Mouse (Mus musculus): ENCODE measurements around the gene Slc1a5.
A peak's percentile ranks its signal among the peaks of the same experiment; 100 is the strongest.

The Slc1a5 gene

DNA sequence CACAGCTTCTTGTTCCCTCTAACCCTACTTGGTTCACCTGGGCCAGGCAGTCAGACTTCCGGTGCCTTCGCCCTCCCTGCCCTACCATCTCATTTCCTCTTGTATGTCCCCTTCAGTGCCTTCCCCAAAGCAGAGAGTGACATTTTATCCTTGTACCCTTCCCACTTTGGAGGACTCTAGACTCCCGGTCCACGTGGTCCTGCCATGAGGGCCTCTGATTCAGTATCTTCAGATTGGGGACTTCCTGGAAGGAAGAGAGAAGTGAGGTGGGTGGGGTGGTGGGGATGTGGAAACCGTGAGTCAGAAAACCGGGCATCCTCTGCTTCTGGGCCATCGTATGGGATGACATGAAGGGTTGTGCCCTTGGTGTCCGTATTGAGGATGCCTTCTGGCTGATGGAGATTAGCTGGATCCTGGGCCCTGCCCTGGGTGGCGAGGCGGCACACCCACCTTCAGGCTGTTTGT lies 2.1 kb downstream of the Slc1a5 start:
- no peak for DNase-seq

DNA sequence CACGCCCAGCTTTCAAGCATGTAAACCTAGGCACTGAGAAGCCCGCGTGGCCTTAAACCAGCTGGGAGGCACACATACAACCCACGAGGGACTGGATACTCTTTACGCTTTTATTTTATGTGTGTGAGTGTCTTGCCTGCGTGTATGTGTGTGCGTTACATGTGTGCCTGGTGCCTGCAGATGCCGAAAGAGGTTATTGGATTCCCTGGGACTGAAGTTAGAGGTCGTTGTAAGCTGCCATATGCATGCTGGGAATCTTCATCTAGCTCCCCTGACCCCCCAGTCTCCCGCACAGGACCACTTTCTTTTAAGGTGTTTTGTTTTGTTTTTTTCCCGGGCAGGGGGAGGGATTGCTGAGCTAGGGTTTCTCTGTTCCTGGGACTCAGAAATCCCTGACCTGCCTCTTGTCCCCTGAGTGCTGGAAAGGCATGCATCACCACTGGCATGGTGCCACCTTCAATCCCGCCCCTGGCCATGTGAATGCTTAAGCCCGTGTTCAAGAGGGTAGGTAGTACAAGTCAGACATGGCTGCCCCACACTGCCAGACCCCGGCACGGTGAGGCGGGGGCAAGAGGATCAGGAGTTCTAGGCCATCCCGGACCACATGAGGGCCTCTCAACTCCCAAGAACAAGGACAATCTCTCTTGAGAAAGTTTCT lies 2.7 kb downstream of the Slc1a5 start:
- DNase-seq, result peak in 1 of 2 experiments; percentile 21

GRCm38 (mm10) chr7:16784498-16784976 lies 3.4 kb downstream of the Slc1a5 start:
- no peak for DNase-seq

- DNase-seq, result no peak
Observed at GRCm38 (mm10) chr7:16785541-16786083, 4.5 kb downstream of the Slc1a5 start.

DNA sequence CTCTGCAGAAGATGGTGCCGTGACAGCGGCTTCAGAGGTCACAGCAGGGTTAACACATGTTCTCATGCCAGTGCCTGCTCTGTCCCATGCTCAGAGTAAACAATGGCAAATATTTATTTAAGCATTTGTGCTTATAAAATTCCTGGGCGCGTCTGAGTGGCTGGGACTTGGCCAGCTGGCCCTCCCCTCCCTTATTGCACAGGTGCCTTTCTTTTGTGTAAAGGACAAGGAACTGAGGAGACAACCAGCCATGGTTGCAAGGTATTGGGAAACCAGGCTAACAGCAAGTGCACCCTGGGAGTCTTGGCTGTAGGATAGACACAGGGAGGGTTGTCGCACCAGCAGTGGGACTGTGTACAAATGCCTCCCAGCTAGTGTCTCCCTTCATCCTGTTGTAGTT lies 11.2 kb downstream of the Slc1a5 start:
- no peak for DNase-seq

- DNase-seq, result no peak
Observed at GRCm38 (mm10) chr7:16793010-16793725, 12.0 kb downstream of the Slc1a5 start.

GRCm38 (mm10) chr7:16794886-16795285 lies 13.7 kb downstream of the Slc1a5 start:
- DNase-seq, result no peak

DNA sequence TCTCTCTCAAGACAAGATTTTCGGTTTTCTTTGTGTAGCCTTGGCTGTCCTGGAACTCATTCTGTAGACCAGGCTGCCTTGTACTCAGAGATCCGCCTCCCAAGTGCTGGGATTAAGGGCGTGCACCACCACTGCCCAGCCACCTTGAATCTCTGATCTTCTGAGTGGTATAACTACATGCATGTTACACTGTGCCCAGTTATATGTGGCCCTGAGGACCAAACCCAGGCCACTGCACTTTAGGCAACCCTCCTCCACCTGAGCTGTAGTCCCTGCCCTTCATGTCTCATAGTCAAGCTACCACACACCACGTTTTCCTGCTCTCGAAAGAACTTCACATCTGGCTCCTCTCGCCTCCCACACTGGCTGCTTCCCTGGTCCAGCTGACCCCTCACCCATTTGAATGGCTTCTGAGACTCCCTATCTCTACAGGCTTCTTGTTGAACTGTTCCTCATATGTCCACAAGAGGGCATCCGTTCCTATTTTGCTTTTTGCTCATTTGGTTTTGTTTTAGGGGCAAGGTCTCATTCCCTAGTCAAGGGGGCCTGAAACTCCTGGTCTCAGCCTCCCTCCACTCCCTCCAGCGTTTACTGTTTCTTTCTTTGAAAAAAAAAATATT lies 23.4 kb downstream of the Slc1a5 start:
- DNase-seq, result no peak

DNA sequence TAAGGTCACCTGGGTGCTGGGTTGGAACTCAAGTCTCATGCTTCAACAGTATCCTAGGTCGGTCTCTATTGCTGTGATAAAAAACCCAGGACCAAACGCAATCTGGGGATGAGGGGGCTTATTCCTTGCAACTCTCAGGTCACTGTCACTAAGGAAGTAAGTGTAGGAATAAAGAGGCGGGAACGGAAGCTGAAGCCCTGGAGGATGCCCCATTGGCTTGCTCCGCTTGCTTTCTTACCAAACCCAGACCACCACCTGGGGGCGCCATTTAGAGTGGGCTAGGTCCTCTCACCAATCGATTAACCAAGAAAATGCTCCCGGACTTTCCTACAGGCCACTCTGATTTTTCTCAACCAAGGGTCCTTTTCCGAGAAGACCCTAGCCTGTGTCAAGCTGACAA lies 26.8 kb downstream of the Slc1a5 start:
- DNase-seq, result no peak

DNA sequence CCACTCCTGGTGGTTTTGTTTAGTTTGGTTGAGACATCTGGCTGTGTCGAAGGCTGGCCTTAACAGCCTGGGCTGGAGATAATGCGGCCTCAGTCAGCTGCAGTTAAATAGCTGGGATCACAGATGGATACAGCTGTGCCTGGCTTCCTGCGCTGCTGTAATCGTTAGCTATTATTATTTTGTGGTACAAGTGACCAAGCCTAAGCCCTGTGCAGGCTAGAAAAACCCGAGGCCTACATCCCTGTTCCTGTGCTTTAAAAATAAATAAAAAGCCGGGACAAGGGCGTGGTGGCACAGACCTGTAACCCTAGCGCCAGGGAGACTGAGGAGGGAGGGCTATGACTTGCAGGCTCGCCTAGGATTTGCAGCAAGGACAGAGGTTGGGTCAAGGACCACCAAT lies 27.5 kb downstream of the Slc1a5 start:
- DNase-seq, result no peak

DNA sequence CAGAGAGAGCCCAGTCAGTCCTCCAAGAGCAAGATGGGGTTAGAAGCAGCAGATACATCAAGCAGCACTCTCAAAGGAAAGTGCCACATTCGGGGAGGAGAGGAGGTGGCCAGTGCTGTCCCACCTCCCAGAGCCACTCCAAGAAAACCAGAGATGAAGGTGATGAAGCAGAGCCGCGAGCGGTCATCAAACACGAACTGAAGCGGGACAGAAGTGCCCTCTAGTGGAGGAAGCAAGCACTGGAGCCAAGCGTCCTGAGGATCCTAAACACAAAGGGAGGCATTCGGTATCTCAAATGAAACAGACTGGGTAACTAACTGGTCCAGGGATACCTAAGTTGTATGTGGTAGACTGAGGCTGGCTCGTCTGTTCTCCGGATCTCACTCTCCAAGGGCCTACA lies 28.6 kb downstream of the Slc1a5 start:
- peak; percentile 81 to 86 for DNase-seq

- no peak for DNase-seq
Observed at GRCm38 (mm10) chr7:16810399-16810919, 29.3 kb downstream of the Slc1a5 start.

- DNase-seq, result peak; percentile 63 to 73
Observed at GRCm38 (mm10) chr7:16810920-16811648, 29.9 kb downstream of the Slc1a5 start.

GRCm38 (mm10) chr7:16811649-16812070 lies 30.5 kb downstream of the Slc1a5 start:
- DNase-seq, result no peak

- no peak for DNase-seq
Observed at GRCm38 (mm10) chr7:16812505-16812904, 31.4 kb downstream of the Slc1a5 start.

GRCm38 (mm10) chr7:16815351-16815941 lies 34.3 kb downstream of the Slc1a5 start, which contains the start of gene Strn4:
Gene Strn4 (plus strand): TSS chr7:16815889.
- peak; percentile 15 to 47 for DNase-seq

GRCm38 (mm10) chr7:16816078-16816474 lies 34.9 kb downstream of the Slc1a5 start:
- DNase-seq, result peak; percentile 87 to 92

DNA sequence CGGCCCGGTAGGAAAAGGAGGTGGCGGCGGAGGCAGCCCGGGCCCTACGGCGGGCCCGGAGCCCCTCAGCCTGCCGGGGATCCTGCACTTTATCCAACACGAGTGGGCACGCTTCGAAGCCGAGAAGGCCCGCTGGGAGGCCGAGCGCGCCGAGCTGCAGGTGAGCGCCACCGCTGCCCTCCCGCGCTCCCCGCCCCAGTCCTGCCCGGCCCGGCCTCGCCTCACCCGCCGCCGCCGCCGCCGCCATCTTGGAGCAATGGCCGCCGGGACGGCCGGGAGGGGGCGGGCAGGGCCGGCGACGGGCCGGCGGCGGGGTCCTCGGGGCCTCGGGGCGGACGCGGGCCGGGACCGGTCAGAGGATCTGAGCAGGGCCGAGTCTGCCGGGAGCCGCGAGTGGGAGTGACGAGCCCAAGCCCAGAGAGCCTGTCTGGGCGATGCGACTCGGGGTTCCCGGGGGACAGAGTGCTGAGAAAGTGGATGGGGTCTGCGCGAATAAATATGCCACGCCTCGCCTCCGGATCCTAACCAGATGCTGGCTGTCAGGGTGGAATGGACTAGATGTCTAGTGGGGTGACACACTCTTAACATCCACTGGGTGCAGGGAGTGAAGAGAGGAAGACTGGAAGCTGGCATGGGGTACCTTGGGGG lies 35.5 kb downstream of the Slc1a5 start, which contains the start of gene Fkrp:
TSS of gene Fkrp (minus strand) at position 258 of the 648 bp plus-strand sequence.
- DNase-seq, result peak; percentile 75 to 84

DNA sequence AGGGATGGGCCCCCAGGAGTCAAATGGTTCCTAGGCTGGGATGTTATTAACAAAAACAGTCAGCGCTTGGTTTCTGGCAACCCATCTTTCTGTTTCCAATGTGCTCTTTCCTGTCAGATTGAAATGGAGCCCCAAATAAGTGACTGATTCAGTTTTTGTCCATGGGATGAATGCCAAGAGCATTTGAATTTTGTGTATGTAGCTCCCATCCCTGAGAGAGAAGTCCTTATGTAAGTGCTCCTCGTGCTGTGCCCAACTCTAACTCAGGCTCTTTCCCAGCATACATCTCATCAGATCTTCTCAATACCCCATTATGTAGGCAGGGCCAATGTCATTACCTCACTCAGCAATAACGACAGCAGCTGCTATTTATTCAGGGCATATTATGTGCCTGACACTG lies 36.6 kb downstream of the Slc1a5 start:
- DNase-seq, result no peak

DNA sequence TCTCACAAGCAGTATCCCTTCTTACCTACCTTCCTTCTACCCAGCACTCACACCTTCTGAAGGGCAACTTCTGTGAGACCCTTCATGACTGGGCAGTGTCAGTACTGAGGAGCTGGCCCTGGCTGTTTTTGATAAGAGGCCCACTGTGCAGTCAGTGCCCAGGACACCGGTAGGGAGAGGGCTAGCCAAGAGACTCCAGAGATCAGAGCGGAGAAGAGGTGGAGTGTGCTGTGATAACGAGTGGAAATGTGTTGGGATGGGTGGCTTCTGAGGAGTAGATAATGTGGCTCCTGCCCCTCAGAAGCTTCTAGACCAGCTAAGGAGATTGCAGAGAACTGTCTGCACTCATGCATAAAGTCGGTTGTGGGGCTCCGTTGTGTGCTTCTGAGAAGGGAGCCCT lies 38.7 kb downstream of the Slc1a5 start:
- DNase-seq, result peak in 1 of 2 experiments; percentile 5

DNA sequence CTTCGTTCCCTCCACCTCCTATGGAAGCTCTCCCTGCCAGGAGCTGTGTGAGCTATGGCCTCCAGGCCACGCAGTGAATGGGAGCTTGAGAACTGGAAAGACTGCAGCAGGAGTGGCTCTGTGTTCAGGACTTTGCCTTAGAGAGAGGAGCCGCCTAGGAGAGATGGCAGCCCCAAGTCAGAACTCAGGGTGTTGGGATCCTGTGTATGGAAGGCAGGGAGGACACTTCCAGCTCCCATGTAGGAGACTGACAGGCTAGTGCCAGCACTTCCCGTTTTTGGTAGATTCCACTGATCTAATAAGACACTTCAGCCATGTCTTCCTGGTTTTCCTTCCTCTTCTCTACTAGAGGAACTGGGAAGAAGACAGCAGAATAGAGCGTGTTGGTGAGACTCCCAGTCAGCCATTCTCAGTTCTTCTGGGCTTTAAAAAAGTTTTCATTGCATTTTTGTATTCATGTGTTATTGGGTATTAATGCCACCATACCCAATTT lies 39.2 kb downstream of the Slc1a5 start:
- peak in 1 of 2 experiments; percentile 18 for DNase-seq

Data from cerebellum, postnatal 25 days (tissue).